Mouse (Mus musculus) embryonic facial prominence, embryonic 15.5 days (tissue): Measurements from ENCODE around the gene a. TPM values are rescaled to one million over a fixed set of nuclear protein-coding genes. Genes with fewer than 3 reads are reported as not detected.

Source experiments
- ATAC-seq: fragments of 200-750 bp; cut with Nextera tagmentation; 2 replicates; pipeline ENCODE4 v1.8.0; 2017; ENCODE audit warnings: low read depth, moderate TSS enrichment; ENCODE audit not compliant: insufficient number of reproducible peaks, low FRiP score, low TSS enrichment
- H3K27ac ChIP-seq: fragments of 300-500 bp; sonication (generic); replicated peaks from 2 replicates; pipeline ENCODE4 v1.5.1; 2015; ENCODE audit warnings: mild to moderate bottlenecking, inconsistent platforms
- H3K27me3 ChIP-seq: fragments of 300-500 bp; sonication (generic); 2 replicates; pipeline ENCODE4 v1.6.1; 2015; ENCODE audit warnings: inconsistent platforms
- H3K36me3 ChIP-seq: fragments of 300-500 bp; sonication (generic); 2 replicates; pipeline ENCODE4 v1.6.1; 2015; ENCODE audit warnings: mild to moderate bottlenecking, inconsistent platforms
- H3K4me1 ChIP-seq: fragments of 300-500 bp; sonication (generic); 2 replicates; pipeline ENCODE4 v1.6.1; 2015; ENCODE audit warnings: inconsistent platforms
- H3K4me2 ChIP-seq: fragments of 300-500 bp; sonication (generic); replicated peaks from 2 replicates; pipeline ENCODE4 v1.6.1; 2015; ENCODE audit warnings: mild to moderate bottlenecking, inconsistent platforms
- H3K4me3 ChIP-seq: fragments of 300-500 bp; sonication (generic); replicated peaks from 2 replicates; pipeline ENCODE4 v1.5.1; 2015; ENCODE audit warnings: mild to moderate bottlenecking, inconsistent platforms
- H3K9ac ChIP-seq: fragments of 300-500 bp; sonication (generic); 2 replicates; pipeline ENCODE4 v1.6.1; 2015; ENCODE audit warnings: inconsistent platforms
- H3K9me3 ChIP-seq: fragments of 300-500 bp; sonication (generic); replicated peaks from 2 replicates; pipeline ENCODE4 v1.6.1; 2016; ENCODE audit warnings: inconsistent platforms
- WGBS: fragments of 180-500 bp; shearing (Covaris S2); methylation state at CpG from one replicate; pipeline ENCODE4 v1.1.7; 2015; 5-methylcytosine and 5-hydroxymethylcytosine counted together
- polyA plus RNA-seq: library from polyadenylated mRNA; unstranded; fragments of >200 nt; fragmentation: Nextera tagmentation; extraction: Ambion mirVana; gene quantifications from 2 replicates; pipeline ENCODE4 v1.2.1, GENCODE M21; 2015

a gene
- polyA plus RNA-seq, 1 experiment from 2014 or later: 18.8 TPM

- Histone ChIP-seq H3K4me2 (no peak overlapping the region), H3K36me3 (no peaks in the 10 kb centered on the region), H3K27ac (no peak overlapping the region), H3K4me1 (peaks cover 14% of the 10 kb centered on the region), H3K27me3 (no peaks in the 10 kb centered on the region), H3K4me3 (no peak overlapping the region), H3K9me3 (no peaks in the 10 kb centered on the region), H3K9ac (no peak overlapping the region)
- WGBS: 39% methylated on average over 3 of the region's 3 CpGs
- no peak for ATAC-seq
Measured at GRCm38 (mm10) chr2:154785284-154785683, 5.9 kb upstream of the a start.

- H3K9ac ChIP-seq: no peak overlapping the region
- peaks cover 14% of the 10 kb centered on the region for H3K4me1 ChIP-seq
- no peak overlapping the region for H3K4me2 ChIP-seq
- H3K4me3 ChIP-seq: no peak overlapping the region
- no peak overlapping the region for H3K27ac ChIP-seq
- WGBS: 53% methylated on average over 3 of the region's 3 CpGs
- no peaks in the 10 kb centered on the region for H3K36me3 ChIP-seq
- no peaks in the 10 kb centered on the region for H3K9me3 ChIP-seq
- no peak for ATAC-seq
- no peaks in the 10 kb centered on the region for H3K27me3 ChIP-seq
Measured at GRCm38 (mm10) chr2:154786187-154786586, 5.0 kb upstream of the a start.

- no peak overlapping the region for H3K27ac ChIP-seq
- no peaks in the 10 kb centered on the region for H3K9me3 ChIP-seq
- H3K4me2 ChIP-seq: no peak overlapping the region
- no peaks in the 10 kb centered on the region for H3K27me3 ChIP-seq
- H3K36me3 ChIP-seq: no peaks in the 10 kb centered on the region
- H3K4me1 ChIP-seq: peaks cover 14% of the 10 kb centered on the region
- no peak overlapping the region for H3K4me3 ChIP-seq
- no peak for ATAC-seq
- 82% methylated on average over 11 of the region's 11 CpGs for WGBS
- no peak overlapping the region for H3K9ac ChIP-seq
Measured at GRCm38 (mm10) chr2:154786776-154787175, 4.4 kb upstream of the a start.

- Histone ChIP-seq H3K27ac (0 out of 2 replicates have a peak overlapping the region, but pooled peaks have one; percentile 60), H3K9ac (no peak overlapping the region), H3K4me3 (no peak overlapping the region), H3K36me3 (no peaks in the 10 kb centered on the region), H3K4me1 (peaks cover 31% of the 10 kb centered on the region), H3K27me3 (no peaks in the 10 kb centered on the region), H3K9me3 (no peaks in the 10 kb centered on the region), H3K4me2 (no peak overlapping the region)
- WGBS: 67% methylated on average over 6 of the region's 6 CpGs
- ATAC-seq: no peak
Measured at GRCm38 (mm10) chr2:154789381-154789780, 1.8 kb upstream of the a start.

GRCm38 (mm10) chr2:154789977-154790655 lies 1.1 kb upstream of the a start:
- 7% methylated on average over 14 of the region's 14 CpGs for WGBS
- no peaks in the 10 kb centered on the region for H3K27me3 ChIP-seq

GRCm38 (mm10) chr2:154791661-154792642 lies 750 bp downstream of the a start:
- Histone ChIP-seq H3K36me3 (no peaks in the 10 kb centered on the region), H3K9ac (peak overlapping the region; percentile 98), H3K27ac (peak overlapping the region; percentile 99), H3K27me3 (no peaks in the 10 kb centered on the region), H3K4me1 (peaks cover 34% of the 10 kb centered on the region), H3K4me2 (peak overlapping the region; percentile 65), H3K9me3 (no peaks in the 10 kb centered on the region), H3K4me3 (peak overlapping the region; percentile 100)
- peak; percentile 12; the same call in 1 of the 2 replicates for ATAC-seq
- under 1% methylated on average over 65 of the region's 67 CpGs for WGBS

More at GRCm38 (mm10) chr2:154789977-154790655, 1.1 kb upstream of the a start:
- no peak for ATAC-seq
- peak overlapping the region; percentile 46 for H3K4me2 ChIP-seq
- H3K4me1 ChIP-seq: peaks cover 36% of the 10 kb centered on the region
- no peaks in the 10 kb centered on the region for H3K9me3 ChIP-seq
- no peaks in the 10 kb centered on the region for H3K36me3 ChIP-seq
- H3K9ac ChIP-seq: no peak overlapping the region
- peak overlapping the region; percentile 100 for H3K4me3 ChIP-seq
- H3K27ac ChIP-seq: peak overlapping the region; percentile 60

DNA sequence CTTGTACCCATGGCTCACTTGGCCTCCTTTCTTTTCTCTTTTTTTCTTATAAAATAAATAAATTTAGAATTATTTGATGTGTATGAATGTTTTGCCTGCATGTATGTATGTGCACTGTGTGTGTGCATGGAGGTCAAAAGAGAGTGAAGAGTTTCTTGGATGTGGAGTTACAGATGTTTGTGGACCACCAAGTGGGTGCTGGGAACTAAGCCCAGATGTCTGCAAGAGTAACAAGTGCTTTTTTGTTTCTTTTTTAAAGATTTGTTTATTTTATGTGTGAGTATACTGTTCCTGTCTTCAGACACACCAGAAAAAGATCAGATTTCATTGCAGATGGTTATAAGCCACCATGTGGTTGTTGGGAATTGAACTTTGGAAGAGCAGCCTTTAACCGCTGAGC lies 12.2 kb downstream of the a start:
- WGBS: 61% methylated on average over 1 of the region's 1 CpGs
- H3K4me2 ChIP-seq: no peak overlapping the region

GRCm38 (mm10) chr2:154803845-154804244 lies 12.6 kb downstream of the a start:
- no peaks in the 10 kb centered on the region for H3K27me3 ChIP-seq
- no peaks in the 10 kb centered on the region for H3K9me3 ChIP-seq
- no peak overlapping the region for H3K4me3 ChIP-seq
- no peaks in the 10 kb centered on the region for H3K36me3 ChIP-seq
- H3K9ac ChIP-seq: no peak overlapping the region
- no peak overlapping the region for H3K27ac ChIP-seq
- no peak overlapping the region for H3K4me2 ChIP-seq
- H3K4me1 ChIP-seq: peaks cover 16% of the 10 kb centered on the region
- WGBS: 61% methylated on average over 4 of the region's 4 CpGs
- ATAC-seq: no peak

More for the DNA sequence above, 12.2 kb downstream of the a start:
- H3K9ac ChIP-seq: no peak overlapping the region
- no peaks in the 10 kb centered on the region for H3K9me3 ChIP-seq
- no peaks in the 10 kb centered on the region for H3K27me3 ChIP-seq
- peaks cover 16% of the 10 kb centered on the region for H3K4me1 ChIP-seq
- H3K27ac ChIP-seq: no peak overlapping the region
- H3K36me3 ChIP-seq: no peaks in the 10 kb centered on the region
- no peak overlapping the region for H3K4me3 ChIP-seq
- no peak for ATAC-seq

- ATAC-seq: no peak
- no peaks in the 10 kb centered on the region for H3K36me3 ChIP-seq
- WGBS: 46% methylated on average over 1 of the region's 1 CpGs
- peaks cover 24% of the 10 kb centered on the region for H3K4me1 ChIP-seq
- H3K9me3 ChIP-seq: no peaks in the 10 kb centered on the region
- no peak overlapping the region for H3K4me2 ChIP-seq
- no peak overlapping the region for H3K27ac ChIP-seq
- no peak overlapping the region for H3K4me3 ChIP-seq
- H3K27me3 ChIP-seq: no peaks in the 10 kb centered on the region
- no peak overlapping the region for H3K9ac ChIP-seq
Measured at GRCm38 (mm10) chr2:154807689-154808088, 16.5 kb downstream of the a start.

GRCm38 (mm10) chr2:154809107-154809762 lies 18.0 kb downstream of the a start:
- ATAC-seq: no peak
- Histone ChIP-seq H3K4me3 (no peak overlapping the region), H3K9me3 (no peaks in the 10 kb centered on the region), H3K4me1 (peaks cover 15% of the 10 kb centered on the region; the same call in 1 of the 2 replicates), H3K27ac (no peak overlapping the region), H3K36me3 (no peaks in the 10 kb centered on the region), H3K4me2 (no peak overlapping the region), H3K27me3 (no peaks in the 10 kb centered on the region), H3K9ac (no peak overlapping the region)
- WGBS: 89% methylated on average over 1 of the region's 1 CpGs

GRCm38 (mm10) chr2:154810821-154811220 lies 19.6 kb downstream of the a start:
- Histone ChIP-seq H3K36me3 (no peaks in the 10 kb centered on the region), H3K4me1 (peaks cover 14% of the 10 kb centered on the region; the same call in 1 of the 2 replicates), H3K9ac (no peak overlapping the region), H3K27ac (no peak overlapping the region), H3K9me3 (no peaks in the 10 kb centered on the region), H3K4me2 (no peak overlapping the region), H3K4me3 (no peak overlapping the region), H3K27me3 (no peaks in the 10 kb centered on the region)
- 32% methylated on average over 1 of the region's 1 CpGs for WGBS
- ATAC-seq: no peak
